Mouse (Mus musculus) ZHBTc4 (cell line): ENCODE measurements around the gene Mfn1.
A peak's percentile ranks its signal among the peaks of the same experiment; 100 is the strongest.

Experiments used
- DNase-seq: peaks from one replicate; pipeline ENCODE4 v3.0.0-alpha.2; 2011; ENCODE audit warnings: low read depth, low spot score

The Mfn1 gene

GRCm38 (mm10) chr3:32510375-32511190 is 18.7 kb upstream of the Mfn1 start:
- peak; percentile 97 for DNase-seq

- peak; percentile 42 for DNase-seq
Measured at GRCm38 (mm10) chr3:32511191-32511550, 18.1 kb upstream of the Mfn1 start.

GRCm38 (mm10) chr3:32512686-32513284 is 16.5 kb upstream of the Mfn1 start:
- no peak for DNase-seq

- no peak for DNase-seq
Measured at GRCm38 (mm10) chr3:32513528-32513927, 15.7 kb upstream of the Mfn1 start.

GRCm38 (mm10) chr3:32527181-32527580 is 2.1 kb upstream of the Mfn1 start:
- no peak for DNase-seq

GRCm38 (mm10) chr3:32530041-32530440 is 776 bp downstream of the Mfn1 start:
- DNase-seq: peak; percentile 23

DNA sequence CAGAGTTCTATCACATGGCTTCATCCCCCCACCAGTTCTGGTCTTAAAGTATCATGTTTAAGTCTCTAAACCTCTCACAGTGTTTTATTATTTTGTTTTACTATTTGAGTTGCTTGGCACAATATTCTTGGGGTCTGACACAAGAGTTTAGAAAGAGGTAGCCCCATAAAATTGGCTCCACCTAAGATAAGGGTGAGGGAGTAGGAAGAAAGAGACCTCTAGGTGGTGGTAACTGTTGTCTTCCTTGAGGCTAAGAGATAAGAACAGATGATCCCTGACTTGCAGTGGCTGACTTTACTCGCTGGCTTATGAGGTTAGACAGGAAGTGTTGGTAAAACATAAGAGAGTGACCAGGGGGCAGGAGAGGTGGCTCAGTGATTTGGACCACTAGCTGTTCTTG is 6.4 kb downstream of the Mfn1 start:
- no peak for DNase-seq

DNA sequence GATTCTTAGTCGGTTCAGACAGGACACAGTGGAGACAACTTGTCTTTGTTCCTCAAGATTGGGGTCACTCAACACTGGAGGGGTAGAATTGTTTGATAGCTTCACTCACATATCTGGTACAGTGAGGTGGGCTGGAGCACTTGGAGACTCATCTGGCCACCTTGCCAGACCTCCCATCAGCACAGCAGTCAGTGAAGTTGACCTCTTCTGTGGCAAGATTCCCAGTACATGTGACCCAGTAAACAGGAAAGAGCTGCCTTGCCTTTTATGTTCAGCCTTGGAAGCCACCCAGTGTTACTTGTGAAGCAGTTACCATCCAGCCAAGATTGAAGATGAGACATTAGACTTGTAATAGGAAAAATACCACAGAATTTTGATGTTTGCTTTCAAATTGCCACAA is 8.3 kb downstream of the Mfn1 start:
- DNase-seq: no peak

DNA sequence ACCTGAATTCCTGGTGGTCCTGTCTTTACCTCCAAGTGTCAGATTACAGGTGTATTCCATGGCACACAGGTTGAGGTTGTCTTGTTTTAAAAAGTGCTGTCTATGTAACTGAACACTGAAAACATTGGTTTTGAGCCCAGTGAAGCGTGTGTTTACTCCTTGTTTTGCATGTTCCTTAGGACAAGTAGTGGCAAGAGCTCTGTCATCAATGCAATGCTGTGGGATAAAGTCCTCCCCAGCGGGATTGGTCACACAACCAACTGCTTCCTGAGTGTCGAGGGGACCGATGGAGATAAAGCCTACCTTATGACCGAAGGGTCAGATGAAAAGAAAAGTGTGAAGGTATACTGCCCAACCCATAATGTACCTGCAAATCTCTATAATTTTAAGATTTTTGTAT is 8.8 kb downstream of the Mfn1 start:
- no peak for DNase-seq

DNA sequence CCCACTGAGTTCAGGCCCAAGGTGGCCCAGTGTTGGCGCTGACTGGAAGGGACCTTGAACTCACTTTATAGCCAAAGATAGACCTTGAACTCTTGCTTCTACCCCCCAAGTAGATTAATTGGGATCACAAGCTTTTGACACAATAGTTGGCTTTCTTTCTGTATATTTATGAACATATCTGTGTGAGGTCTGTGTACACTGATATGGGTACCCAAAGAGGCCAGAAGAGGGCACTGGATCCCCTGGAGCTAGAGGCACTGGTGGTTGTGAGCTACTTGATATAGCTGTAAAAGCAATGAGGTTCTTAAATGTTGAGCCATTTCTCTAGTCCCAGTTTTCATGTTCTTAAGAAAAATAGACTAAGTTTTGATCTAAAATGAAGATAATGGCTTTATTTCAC is 23.8 kb downstream of the Mfn1 start:
- peak; percentile 31 for DNase-seq

DNA sequence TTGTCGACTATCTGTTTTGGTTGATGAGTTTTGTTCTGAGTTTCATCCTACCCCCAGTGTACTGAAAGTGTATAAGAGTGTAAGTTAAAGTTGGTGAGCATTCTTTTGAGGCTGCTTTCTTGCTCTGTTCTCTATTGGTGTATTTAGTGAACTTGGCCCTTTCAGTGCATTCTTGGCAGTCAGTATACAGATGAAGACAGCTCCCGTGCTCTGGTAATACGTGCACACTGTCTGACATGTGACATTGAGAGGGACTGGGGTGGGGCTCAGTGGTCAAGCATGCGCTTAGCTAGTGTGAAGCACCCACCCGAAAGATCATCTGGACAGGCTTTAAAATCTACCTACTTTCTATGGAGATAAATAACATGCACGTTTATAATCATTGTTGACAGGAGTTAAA is 34.1 kb downstream of the Mfn1 start:
- no peak for DNase-seq

DNA sequence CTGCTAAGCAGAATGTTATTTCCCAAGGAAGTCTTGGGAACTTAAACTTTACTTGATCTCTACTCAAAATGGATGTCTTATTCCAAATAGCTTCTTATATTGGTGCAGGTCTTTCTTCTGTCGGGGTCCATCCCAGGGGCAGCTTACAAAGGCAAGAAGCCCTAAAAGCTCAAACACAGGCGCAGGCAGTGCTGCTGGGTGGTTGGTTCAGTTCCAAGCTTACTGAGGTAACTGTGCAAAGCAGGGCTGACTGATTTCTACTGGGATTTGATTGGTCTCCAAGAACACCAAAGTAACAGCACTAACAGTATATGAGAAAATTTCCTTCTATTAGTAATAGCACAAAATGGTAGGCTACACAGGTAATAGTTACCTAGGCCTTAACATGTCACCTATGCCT is 43.8 kb downstream of the Mfn1 start:
- no peak for DNase-seq

DNA sequence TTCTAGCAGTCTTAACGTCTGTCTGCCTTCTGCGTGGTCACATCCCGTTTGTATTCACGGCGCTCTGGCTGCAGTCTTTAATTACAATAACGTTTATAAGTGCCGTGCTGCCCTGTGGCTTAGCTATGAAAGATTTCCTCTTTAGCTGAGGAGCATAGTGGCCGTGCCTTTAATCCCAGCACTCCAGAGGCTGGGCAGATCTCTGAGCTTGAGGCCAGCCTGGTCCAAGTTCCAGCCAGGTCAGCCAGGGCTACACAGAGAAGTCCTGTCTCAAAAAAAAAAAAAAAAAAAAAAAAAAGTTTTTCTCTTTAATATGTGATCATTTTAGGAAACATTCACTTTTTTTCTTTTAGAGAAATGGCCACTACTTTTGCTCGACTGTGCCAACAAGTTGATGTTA is 44.6 kb downstream of the Mfn1 start:
- DNase-seq: no peak

DNA sequence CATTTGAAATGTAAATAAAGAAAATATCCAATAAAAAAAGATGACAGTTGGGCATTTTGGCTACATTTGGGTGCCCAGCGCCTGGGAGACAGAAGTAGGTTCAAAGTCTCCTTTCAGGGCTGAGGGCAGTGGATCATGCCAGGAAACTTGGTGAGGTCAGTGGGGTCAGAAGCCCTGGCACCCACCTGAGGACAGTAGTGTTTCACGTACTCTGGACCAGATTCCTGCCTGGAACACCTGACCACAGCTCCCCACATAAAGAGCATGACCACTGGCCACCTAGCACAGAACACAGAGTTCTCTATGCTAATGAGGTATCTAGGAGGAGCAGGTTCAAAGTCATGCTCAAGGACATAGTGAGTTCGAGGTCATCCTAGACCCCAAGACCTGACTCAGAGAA is 45.9 kb downstream of the Mfn1 start:
- DNase-seq: no peak

DNA sequence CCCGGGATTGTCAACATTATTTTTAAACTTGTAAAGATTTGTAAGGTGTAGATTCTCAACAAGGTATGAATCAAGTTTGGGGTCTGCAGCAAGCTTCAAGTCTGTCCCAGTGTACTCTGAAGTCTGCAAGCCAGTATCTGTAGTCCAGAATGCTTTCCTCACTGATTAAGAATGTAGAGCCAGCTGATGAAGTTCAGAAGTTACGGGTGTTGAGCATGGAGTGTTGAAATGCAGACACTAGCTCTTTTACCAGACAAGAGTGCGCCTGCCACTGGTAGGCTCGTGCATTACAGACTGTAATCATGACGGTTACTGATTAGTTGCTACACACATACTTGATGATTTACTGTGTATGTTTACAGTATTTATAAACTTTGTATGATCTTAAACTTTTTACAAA is 49.5 kb downstream of the Mfn1 start:
- DNase-seq: no peak

- no peak for DNase-seq
Measured at GRCm38 (mm10) chr3:32580738-32581137, 51.5 kb downstream of the Mfn1 start.

DNA sequence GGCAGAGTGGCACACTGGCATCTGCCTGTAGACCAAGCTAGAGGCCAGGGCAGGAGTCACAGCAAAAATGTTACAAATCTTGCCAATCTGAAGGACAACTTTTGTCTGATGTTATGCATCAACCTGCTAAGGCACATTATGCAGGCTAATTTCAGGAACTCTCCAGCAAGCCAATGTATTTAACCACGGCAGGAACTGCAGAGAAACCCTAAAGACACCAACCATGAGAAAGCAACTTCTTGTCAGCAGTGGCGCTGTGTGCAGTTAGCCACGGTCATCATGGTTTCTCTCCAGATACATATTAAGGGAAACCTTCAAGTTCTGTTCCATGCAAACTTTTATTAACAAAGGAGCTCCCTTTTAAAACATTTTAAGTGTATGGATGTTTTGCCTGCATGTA is 52.6 kb downstream of the Mfn1 start:
- DNase-seq: no peak

- DNase-seq: no peak
Measured at GRCm38 (mm10) chr3:32583489-32583888, 54.2 kb downstream of the Mfn1 start.

- DNase-seq: peak; percentile 37
Measured at GRCm38 (mm10) chr3:32586274-32586673, 57.0 kb downstream of the Mfn1 start.

DNA sequence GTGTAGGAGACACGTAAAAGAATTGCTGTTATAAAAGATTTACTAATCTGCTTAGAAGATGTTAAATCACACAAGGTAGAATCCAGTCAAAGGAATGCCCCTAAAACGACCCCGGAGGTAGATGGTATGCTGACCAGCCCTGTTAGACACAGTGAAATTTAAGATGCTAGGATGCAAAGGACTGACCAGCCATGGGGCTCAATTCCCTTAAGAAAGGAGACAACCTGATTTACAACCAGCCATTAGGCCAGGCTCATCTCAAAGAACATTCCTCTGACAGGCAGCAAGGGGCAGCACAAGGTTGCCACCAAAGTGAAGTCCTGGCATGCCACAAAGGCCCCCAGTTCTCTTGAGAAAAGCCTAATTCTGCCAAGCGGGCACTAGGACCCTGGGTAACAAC is 65.8 kb downstream of the Mfn1 start:
- DNase-seq: no peak

DNA sequence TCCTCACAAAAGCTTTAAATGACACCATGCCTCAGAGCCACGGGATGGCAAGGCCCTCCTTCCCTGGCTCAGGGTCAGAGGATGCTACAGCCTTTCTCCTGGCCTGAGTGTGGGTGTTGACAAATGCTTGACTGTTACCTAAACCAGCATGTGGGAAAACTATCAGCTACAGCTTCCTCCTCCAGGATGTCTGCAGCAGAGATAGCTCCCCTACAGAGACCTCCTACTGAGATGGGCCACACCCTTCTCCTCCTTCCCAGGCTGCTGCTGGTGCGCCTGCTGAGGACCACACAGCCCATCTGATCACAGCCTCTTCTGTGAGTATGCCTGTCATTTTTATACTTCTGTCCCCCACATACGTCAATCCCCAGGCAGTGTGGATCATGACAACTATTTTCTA is 70.1 kb downstream of the Mfn1 start:
- peak; percentile 57 for DNase-seq

- DNase-seq: no peak
Measured at GRCm38 (mm10) chr3:32601055-32601454, 71.8 kb downstream of the Mfn1 start.

DNA sequence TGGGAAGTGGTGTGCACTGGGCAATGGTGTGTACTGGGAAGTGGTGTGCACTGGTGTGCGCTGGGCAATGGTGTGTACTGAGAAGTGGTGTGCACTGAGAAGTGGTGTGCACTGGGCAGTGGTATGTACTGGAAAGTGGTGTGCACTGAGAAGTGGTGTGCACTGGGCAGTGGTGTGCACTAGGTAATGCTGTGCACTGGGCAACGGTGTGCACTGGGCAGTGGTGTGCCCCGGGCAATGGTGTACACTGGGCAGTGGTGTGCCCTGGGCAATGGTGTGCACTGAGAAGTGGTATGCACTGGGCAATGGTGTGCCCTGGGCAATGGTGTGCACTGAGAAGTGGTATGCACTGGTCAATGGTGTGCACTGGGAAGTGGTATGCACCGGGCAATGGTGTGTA is 80.0 kb downstream of the Mfn1 start:
- DNase-seq: no peak

GRCm38 (mm10) chr3:32610560-32610959 is 81.3 kb downstream of the Mfn1 start:
- peak; percentile 57 for DNase-seq
